14 mouse cellular contexts compared by ENCODE assay signal in genomic region chr13:99696559-99696890, GRCm38 (mm10).
DNase-seq lines count a peak whose midpoint lies in the region; ATAC-seq lines count a peak whose summit lies in the region.
"Had no signal": no experiment of that assay in that cellular context is flagged by ENCODE, and none has a peak within 500 bp of the region (broad histone marks: within the 10 kb centered on the region; RNA-seq: fewer than 3 reads in every experiment).

No protein-coding gene starts in this region.

- H3K4me2 ChIP-seq in forebrain, embryonic 14.5 days (ENCODE audit: low read length): no peak overlapping the region
- H3K4me2 ChIP-seq in forebrain, embryonic 11.5 days (ENCODE audit: low read depth, low read length, severe bottlenecking): no peak overlapping the region
- H3K4me2 ChIP-seq in kidney, embryonic 16.5 days (replicated peaks; ENCODE audit: low read depth, low read length): no peak overlapping the region
- H3K4me2 ChIP-seq in forebrain, embryonic 15.5 days (replicated peaks): no peak overlapping the region
- H3K4me2 ChIP-seq: heart, embryonic 15.5 days; liver, embryonic 11.5 days had no signal

- H3K27ac ChIP-seq in forebrain, embryonic 14.5 days (ENCODE audit: low read depth, low read length): 0 out of 2 replicates have a peak overlapping the region, but pooled peaks have one; percentile 10
- H3K27ac ChIP-seq in forebrain, embryonic 11.5 days (ENCODE audit: low read depth, low read length): no peak overlapping the region
- no peak overlapping the region for H3K27ac ChIP-seq in kidney, embryonic 16.5 days (ENCODE audit: low read length)
- no peak overlapping the region for H3K27ac ChIP-seq in forebrain, embryonic 15.5 days (replicated peaks)
- H3K27ac ChIP-seq: heart, embryonic 15.5 days had no signal

- ATAC-seq in forebrain, embryonic 14.5 days: peak; percentile 26; the same call in 1 of the 2 replicates
- ATAC-seq in forebrain, embryonic 11.5 days (replicated peaks; ENCODE audit: low FRiP score): no peak
- no peak for ATAC-seq in kidney, embryonic 16.5 days (ENCODE audit: low FRiP score, low TSS enrichment)
- ATAC-seq in forebrain, embryonic 15.5 days (replicated peaks): 0 out of 2 replicates have a peak, but pooled peaks have one; percentile 16

- H3K4me1 ChIP-seq in forebrain, embryonic 14.5 days (ENCODE audit: control insufficient read depth, insufficient read depth, low read length): peaks cover 8% of the 10 kb centered on the region
- H3K4me1 ChIP-seq in forebrain, embryonic 11.5 days (replicated peaks; ENCODE audit: control insufficient read depth, insufficient read depth, low read length): no peaks in the 10 kb centered on the region; the same call in 1 of the 2 replicates
- H3K4me1 ChIP-seq in kidney, embryonic 16.5 days (ENCODE audit: insufficient read depth, low read length): no peaks in the 10 kb centered on the region
- 0 out of 2 replicates have a peak, but pooled peaks cover 11% of the 10 kb centered on the region for H3K4me1 ChIP-seq in forebrain, embryonic 15.5 days

- no peaks in the 10 kb centered on the region for H3K36me3 ChIP-seq in forebrain, embryonic 14.5 days (ENCODE audit: control insufficient read depth, insufficient read depth, low read length)
- H3K36me3 ChIP-seq in forebrain, embryonic 11.5 days (ENCODE audit: control insufficient read depth, insufficient read depth, low read length): no peaks in the 10 kb centered on the region
- no peaks in the 10 kb centered on the region for H3K36me3 ChIP-seq in kidney, embryonic 16.5 days (ENCODE audit: insufficient read depth, low read length)
- H3K36me3 ChIP-seq in forebrain, embryonic 15.5 days: no peaks in the 10 kb centered on the region
- H3K36me3 ChIP-seq: heart, embryonic 15.5 days had no signal

- H3K9ac ChIP-seq in forebrain, embryonic 14.5 days (ENCODE audit: low read length): no peak overlapping the region
- H3K9ac ChIP-seq in forebrain, embryonic 11.5 days (ENCODE audit: low read length): no peak overlapping the region
- H3K9ac ChIP-seq in kidney, embryonic 16.5 days (replicated peaks; ENCODE audit: low read length): no peak overlapping the region
- H3K9ac ChIP-seq in forebrain, embryonic 15.5 days (replicated peaks): no peak overlapping the region
- H3K9ac ChIP-seq: heart, embryonic 15.5 days had no signal

- H3K9me3 ChIP-seq in forebrain, embryonic 14.5 days (replicated peaks; ENCODE audit: control insufficient read depth, low read length): no peaks in the 10 kb centered on the region
- H3K9me3 ChIP-seq in forebrain, embryonic 11.5 days (ENCODE audit: control insufficient read depth, low read length): no peaks in the 10 kb centered on the region
- H3K9me3 ChIP-seq in kidney, embryonic 16.5 days (ENCODE audit: low read length): no peaks in the 10 kb centered on the region
- no peaks in the 10 kb centered on the region for H3K9me3 ChIP-seq in forebrain, embryonic 15.5 days
- H3K9me3 ChIP-seq: heart, embryonic 15.5 days had no signal

- H3K4me3 ChIP-seq in forebrain, embryonic 14.5 days (ENCODE audit: low read depth, low read length): no peak overlapping the region
- H3K4me3 ChIP-seq in forebrain, embryonic 11.5 days (ENCODE audit: low read depth, low read length): no peak overlapping the region
- H3K4me3 ChIP-seq in kidney, embryonic 16.5 days (ENCODE audit: low read length): no peak overlapping the region
- H3K4me3 ChIP-seq in forebrain, embryonic 15.5 days: no peak overlapping the region
- H3K4me3 ChIP-seq: heart, embryonic 15.5 days; myocyte had no signal

- WGBS in forebrain, embryonic 14.5 days: 48% methylated on average over 3 of the region's 3 CpGs
- WGBS in forebrain, embryonic 11.5 days: 66% methylated on average over 3 of the region's 3 CpGs
- 41% methylated on average over 3 of the region's 3 CpGs for whole genome bisulfite sequencing in kidney, embryonic 16.5 days
- 38% methylated on average over 3 of the region's 3 CpGs for WGBS in forebrain, embryonic 15.5 days

- DNase-seq in forebrain, embryonic 14.5 days (ENCODE audit: low spot score): peak; percentile 53
- no peak for DNase-seq in forebrain, embryonic 11.5 days (ENCODE audit: low spot score)
- peak; percentile 8 for DNase-seq in kidney, adult 9 months
- peak; percentile 13 to 25 for DNase-seq in adrenal gland, postnatal 36 days
- DNase-seq in cerebellum, postnatal 36 days: no peak
- DNase-seq in urinary bladder, postnatal 14 days (ENCODE audit: low spot score): no peak
- DNase-seq: cerebellum, adult 9-11 months; gastrocnemius, postnatal 10 days; lung, postnatal 14 days had no signal

- no peaks in the 10 kb centered on the region for H3K27me3 ChIP-seq in forebrain, embryonic 14.5 days (replicated peaks; ENCODE audit: control insufficient read depth, insufficient read depth, low read length)
- no peaks in the 10 kb centered on the region for H3K27me3 ChIP-seq in forebrain, embryonic 11.5 days (ENCODE audit: control insufficient read depth, insufficient read depth, low read length)
- no peaks in the 10 kb centered on the region for H3K27me3 ChIP-seq in kidney, embryonic 16.5 days (ENCODE audit: insufficient read depth, low read length)
- H3K27me3 ChIP-seq in forebrain, embryonic 15.5 days: no peaks in the 10 kb centered on the region
- H3K27me3 ChIP-seq: heart, embryonic 15.5 days had no signal

Comparison
In these comparisons a context has a peak if more than half of its experiments do, and no peak if none do; other contexts are left out.
1. ATAC-seq: peak in forebrain, embryonic 14.5 days (single experiment) and forebrain, embryonic 15.5 days (single experiment); none in forebrain, embryonic 11.5 days (single experiment) and kidney, embryonic 16.5 days (single experiment).
2. DNase-seq: peak in forebrain, embryonic 14.5 days (single experiment), kidney, adult 9 months (single experiment) and adrenal gland, postnatal 36 days (2 of 2); none in forebrain, embryonic 11.5 days (single experiment), cerebellum, postnatal 36 days (0 of 2) and urinary bladder, postnatal 14 days (single experiment).